In genomic region chr9:102544773-102545366, GRCm38 (mm10) we compare ENCODE assay signal across 8 mouse cellular contexts. TPM values are rescaled to one million over a fixed set of nuclear protein-coding genes. Genes with fewer than 3 reads are reported as not detected.
A peak's percentile ranks its signal among the peaks of the same experiment; 100 is the strongest.
DNase-seq lines count a peak whose midpoint lies in the region; ATAC-seq and TF ChIP-seq lines count a peak whose summit lies in the region.

No protein-coding gene starts in this region.

- peak; percentile 22 for DNase-seq in MEL-GATA-1-ER (ENCODE audit: extremely low read depth, low read depth)
- peak; percentile 74 to 91 for DNase-seq in cerebellum, adult 18-20 months
- DNase-seq in hindbrain, embryonic 11.5 days (ENCODE audit: low spot score), result peak; percentile 97
- DNase-seq in layer of hippocampus, adult 9-11 months, result peak; percentile 72
- peak; percentile 78 for DNase-seq in lung, postnatal 0 days (ENCODE audit: low spot score)
- DNase-seq in retina, adult 2 months (ENCODE audit: low read depth, low spot score), result peak; percentile 67
- DNase-seq in thymus, postnatal 36 days, result peak; percentile 72 to 79

- H3K27ac ChIP-seq in hindbrain, embryonic 11.5 days (ENCODE audit: low read depth, low read length), result peak overlapping the region; percentile 58
- no peak overlapping the region for H3K27ac ChIP-seq in lung, postnatal 0 days (ENCODE audit: low read length)

- WGBS in hindbrain, embryonic 11.5 days, result under 1% methylated on average over 26 of the region's 26 CpGs
- WGBS in lung, postnatal 0 days, result 1% methylated on average over 26 of the region's 26 CpGs

- no peaks in the 10 kb centered on the region for H3K36me3 ChIP-seq in hindbrain, embryonic 11.5 days (ENCODE audit: control insufficient read depth, insufficient read depth, low read length)
- no peaks in the 10 kb centered on the region for H3K36me3 ChIP-seq in lung, postnatal 0 days (ENCODE audit: insufficient read depth, low read length)

- peak overlapping the region; percentile 22 for H3K4me3 ChIP-seq in hindbrain, embryonic 11.5 days (ENCODE audit: low read depth, low read length)
- H3K4me3 ChIP-seq in lung, postnatal 0 days (ENCODE audit: low read depth, low read length), result 0 out of 2 replicates have a peak overlapping the region, but pooled peaks have one; percentile 9

- no peaks in the 10 kb centered on the region for H3K27me3 ChIP-seq in hindbrain, embryonic 11.5 days (ENCODE audit: control insufficient read depth, insufficient read depth, low read length)
- 0 out of 2 replicates have a peak, but pooled peaks cover 6% of the 10 kb centered on the region for H3K27me3 ChIP-seq in lung, postnatal 0 days (replicated peaks; ENCODE audit: insufficient read depth, low read length)

- H3K9me3 ChIP-seq in hindbrain, embryonic 11.5 days (ENCODE audit: control insufficient read depth, low read length), result no peaks in the 10 kb centered on the region
- H3K9me3 ChIP-seq in lung, postnatal 0 days (ENCODE audit: low read length), result no peaks in the 10 kb centered on the region

- ATAC-seq in frontal cortex, adult (ENCODE audit: low TSS enrichment), result peak; percentile 72
- ATAC-seq in hindbrain, embryonic 11.5 days (ENCODE audit: low FRiP score), result peak; percentile 81
- peak; percentile 57 for ATAC-seq in lung, postnatal 0 days

- peaks cover 5% of the 10 kb centered on the region; the same call in 1 of the 2 replicates for H3K4me1 ChIP-seq in hindbrain, embryonic 11.5 days (replicated peaks; ENCODE audit: control insufficient read depth, insufficient read depth, low read length)
- H3K4me1 ChIP-seq in lung, postnatal 0 days (ENCODE audit: insufficient read depth, low read depth, low read length), result no peaks in the 10 kb centered on the region

- H3K4me2 ChIP-seq in hindbrain, embryonic 11.5 days (replicated peaks; ENCODE audit: low read depth, low read length), result peak overlapping the region; percentile 46
- peak overlapping the region; percentile 50 for H3K4me2 ChIP-seq in lung, postnatal 0 days (replicated peaks; ENCODE audit: low read depth, low read length)

- peak; percentile 91 for TF ChIP-seq CTCF in lung, postnatal 0 days (IDR thresholded peaks at IDR 0.05)

- H3K9ac ChIP-seq in hindbrain, embryonic 11.5 days (ENCODE audit: low read depth, low read length), result peak overlapping the region; percentile 55
- H3K9ac ChIP-seq in lung, postnatal 0 days (replicated peaks; ENCODE audit: low read depth), result no peak overlapping the region

- TF ChIP-seq EP300 in lung, postnatal 0 days (IDR thresholded peaks at IDR 0.05), result no peak

RNA-seq across cellular contexts. Expression of gene Ky, which starts 39.3 kb away (rescaled TPM):
- polyA plus RNA-seq in hindbrain, embryonic 11.5 days (2014; fragmentation: Nextera tagmentation; extraction: Ambion mirVana), result 0.26 and 0.47 TPM in 2 replicates
- 0.02 and 0.20 TPM in 2 replicates for polyA plus RNA-seq in lung, postnatal 0 days (2015; fragmentation: Nextera tagmentation; extraction: Ambion mirVana)

Comparison
In these comparisons a context has a peak if more than half of its experiments do, and no peak if none do; other contexts are left out.
1. DNase-seq: peak in every context shown above with its lines; median percentile 97 in hindbrain, embryonic 11.5 days; 82 in cerebellum, adult 18-20 months; 78 in lung, postnatal 0 days; 76 in thymus, postnatal 36 days; 72 in layer of hippocampus, adult 9-11 months; 67 in retina, adult 2 months; 22 in MEL-GATA-1-ER.